Mouse (Mus musculus): ENCODE data around the gene Lst1.

Gene Lst1

GRCm38 (mm10) chr17:35185639-35186611 lies 2.3 kb downstream of the Lst1 start:
- in situ Hi-C loops (cut with MboI, MseI): no loop called here

- in situ Hi-C loops (cut with MboI, MseI): no loop called here
Measured at GRCm38 (mm10) chr17:35180093-35180492, 8.1 kb downstream of the Lst1 start.

DNA sequence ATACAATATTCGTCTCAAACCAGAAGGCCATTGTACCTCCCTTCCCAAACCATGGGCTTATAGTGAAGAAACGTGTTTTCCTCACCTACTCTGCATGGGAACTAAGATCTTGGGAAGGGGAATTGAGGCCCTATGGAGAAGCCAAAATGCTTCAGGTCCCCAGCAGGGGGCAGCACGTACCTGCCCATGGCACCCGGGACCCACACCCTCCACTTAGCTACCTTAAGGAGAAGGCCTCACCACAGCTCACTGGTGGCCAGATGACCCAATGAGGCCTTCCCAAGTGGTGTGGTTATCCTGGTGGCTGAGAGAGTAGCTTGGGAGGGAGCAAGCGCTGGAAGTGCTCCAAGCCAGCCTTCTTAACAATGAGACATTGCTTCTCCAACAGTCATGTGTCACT lies 9.7 kb downstream of the Lst1 start:
- in situ Hi-C loops (cut with MboI, MseI): no loop called here

DNA sequence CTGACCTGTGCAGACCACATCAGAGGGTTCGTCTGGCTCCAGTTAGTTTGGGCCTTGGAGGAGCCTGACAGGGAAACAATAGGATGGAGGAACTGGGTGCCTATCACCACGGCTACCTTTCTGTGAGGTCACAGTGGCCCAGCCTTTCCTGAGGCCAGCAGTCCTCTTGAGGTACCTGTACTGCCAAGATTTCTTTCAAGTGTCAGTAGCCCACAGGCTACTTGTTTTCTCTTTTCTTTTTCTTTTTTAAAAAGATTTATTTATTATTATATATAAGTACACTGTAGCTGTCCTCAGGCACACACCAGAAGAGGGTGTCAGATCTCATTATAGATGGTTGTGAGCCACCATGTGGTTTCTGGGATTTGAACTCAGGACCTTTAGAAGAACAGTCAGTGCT lies 12.3 kb downstream of the Lst1 start, which contains the start of gene Aif1:
Aif1 (minus strand) TSS at position 101 of the 400 bp plus-strand sequence.
- in situ Hi-C loops (cut with MboI, MseI): no loop called here

GRCm38 (mm10) chr17:35175382-35175781 lies 12.9 kb downstream of the Lst1 start:
- in situ Hi-C loops (cut with MboI, MseI): no loop called here

DNA sequence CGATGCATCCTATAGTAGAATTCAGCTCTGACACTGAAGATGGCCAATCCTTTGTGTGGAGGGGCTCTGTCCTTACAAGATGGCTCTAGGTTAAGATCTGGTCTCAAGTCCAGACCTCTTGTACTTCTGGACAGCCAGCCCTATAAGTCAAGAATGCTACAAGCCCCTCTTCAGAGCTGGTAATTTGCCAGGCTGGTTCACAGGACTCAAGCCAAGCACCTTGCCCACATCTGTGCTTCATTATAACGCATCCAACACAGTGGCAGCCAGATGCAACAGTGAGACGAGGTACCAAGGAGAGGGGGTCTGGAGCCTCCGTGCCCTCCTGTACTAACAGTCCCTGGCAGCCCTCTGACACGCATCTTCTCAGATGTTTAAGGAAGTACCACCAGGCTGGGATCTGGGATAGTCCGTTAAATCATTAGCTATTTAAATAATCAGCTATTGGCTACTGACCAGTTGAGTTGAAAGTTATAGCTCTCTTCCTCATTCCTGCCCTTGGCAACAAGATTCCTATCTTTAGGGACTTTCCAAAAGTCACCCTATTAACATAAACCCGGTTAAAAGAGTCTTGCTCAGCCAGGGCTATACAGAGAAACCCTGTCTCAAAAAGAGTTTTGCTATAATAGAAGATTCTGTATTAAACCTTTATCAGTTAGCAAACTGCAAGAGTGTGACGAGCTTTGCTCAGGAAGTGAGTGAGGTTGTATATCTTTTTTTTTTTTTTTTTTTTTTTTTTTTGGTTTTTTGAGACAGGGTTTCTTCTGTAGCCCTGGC lies 13.8 kb downstream of the Lst1 start:
- in situ Hi-C loops (cut with MboI, MseI): loop anchor here (5.0 kb wide), 1 partner anchor 58 kb away; the partner anchor contains the start of gene Atp6v1g2

GRCm38 (mm10) chr17:35173329-35173728 lies 14.9 kb downstream of the Lst1 start:
- in situ Hi-C loops (cut with MboI, MseI): loop anchor here (5.0 kb wide), 1 partner anchor 59 kb away; the partner anchor contains the start of gene Atp6v1g2

- in situ Hi-C loops (cut with MboI, MseI): loop anchor here (5.0 kb wide), 1 partner anchor 60 kb away; the partner anchor contains the start of gene Atp6v1g2
Measured at GRCm38 (mm10) chr17:35172445-35173234, 15.6 kb downstream of the Lst1 start.

DNA sequence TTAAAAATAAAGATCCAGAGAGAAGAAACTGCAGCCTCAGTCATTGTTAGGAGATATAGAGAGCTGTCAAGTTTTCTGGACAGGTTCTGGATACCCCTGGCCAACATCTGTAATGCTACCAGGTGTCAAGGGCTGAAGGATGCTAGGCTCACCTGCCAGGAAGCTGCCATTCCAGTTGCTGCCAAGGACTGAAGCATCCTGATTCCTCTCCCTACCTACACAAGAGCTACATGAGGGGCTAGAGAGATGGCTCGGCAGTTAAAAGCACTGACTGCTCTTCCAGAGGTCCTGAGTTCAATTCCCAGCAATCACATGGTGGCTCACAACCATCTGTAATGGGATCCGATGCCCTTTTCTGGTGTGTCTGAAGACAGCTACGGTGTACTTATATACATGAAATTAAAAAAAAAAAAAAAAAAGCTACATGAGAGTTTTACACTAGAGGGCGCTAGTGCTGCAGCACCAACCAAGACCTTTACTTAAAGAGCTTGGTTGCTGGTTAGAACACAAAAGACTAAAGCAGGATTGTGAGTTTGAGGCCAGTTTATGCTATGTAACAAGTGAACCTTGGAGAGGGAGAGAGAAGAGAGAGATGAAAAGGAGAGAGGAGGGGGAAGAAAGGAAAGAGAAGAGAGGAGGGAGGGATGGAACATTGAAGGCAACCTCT lies 19.6 kb downstream of the Lst1 start:
- in situ Hi-C loops (cut with MboI, MseI): no loop called here

DNA sequence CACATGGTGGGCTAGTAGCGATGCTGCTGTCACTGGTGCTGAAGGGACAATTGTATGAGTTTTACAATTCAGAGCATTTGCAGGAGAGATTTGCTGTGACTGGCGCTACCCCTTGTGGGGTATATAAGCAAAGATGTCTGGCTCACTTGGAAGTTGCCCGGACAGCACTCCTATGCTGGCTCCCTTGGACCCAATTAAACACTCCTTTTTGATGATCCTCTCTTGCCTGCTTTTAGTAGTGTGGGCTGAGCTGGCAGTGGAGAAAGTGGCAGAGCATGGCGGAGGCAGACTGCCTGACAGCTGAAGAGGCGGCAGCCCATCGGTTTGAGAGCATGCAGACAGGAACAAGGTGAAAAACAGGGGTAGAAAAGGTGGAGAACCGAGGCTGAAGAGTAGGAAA lies 20.4 kb downstream of the Lst1 start:
- in situ Hi-C loops (cut with MboI, MseI): no loop called here

DNA sequence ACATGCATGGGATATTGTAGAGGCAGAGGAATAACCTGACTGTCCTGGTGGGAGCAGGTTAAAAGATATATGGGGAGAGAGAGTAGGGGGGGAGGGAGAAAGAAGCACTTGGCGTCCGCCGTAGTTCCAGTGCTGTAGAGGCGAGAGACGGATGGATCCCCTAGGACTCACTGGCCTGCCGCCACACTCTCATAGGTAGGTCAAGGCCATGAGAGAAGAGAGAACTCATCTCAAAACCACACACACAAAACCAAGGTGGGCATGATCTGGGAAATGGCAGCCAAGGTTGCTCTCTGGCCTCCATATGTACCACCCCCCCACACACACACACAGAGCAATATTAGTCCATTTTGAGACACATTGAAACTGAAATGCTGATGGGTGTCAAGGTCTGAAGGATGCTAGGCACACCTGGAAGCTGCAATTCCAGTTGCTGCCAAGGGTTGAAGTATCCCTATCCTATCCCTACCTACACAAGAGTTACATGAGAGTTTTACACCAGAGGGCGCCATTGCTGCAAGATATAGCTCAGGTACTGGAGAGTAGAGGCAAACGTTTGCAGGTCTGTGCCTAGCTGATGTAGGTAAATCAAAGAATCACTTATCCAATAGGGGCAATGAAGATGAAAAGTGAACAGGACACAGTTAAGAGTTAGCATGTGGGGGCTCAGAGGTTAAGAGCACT lies 21.7 kb downstream of the Lst1 start:
- in situ Hi-C loops (cut with MboI, MseI): no loop called here

- in situ Hi-C loops (cut with MboI, MseI): no loop called here
Measured at GRCm38 (mm10) chr17:35165451-35166155, 22.6 kb downstream of the Lst1 start.

- in situ Hi-C loops (cut with MboI, MseI): no loop called here
Measured at GRCm38 (mm10) chr17:35164568-35165450, 23.4 kb downstream of the Lst1 start, which contains the start of gene Prrc2a. TSS of gene Prrc2a (minus strand) at chr17:35164897.

- in situ Hi-C loops (cut with MboI, MseI): no loop called here
Measured at GRCm38 (mm10) chr17:35164218-35164567, 24.0 kb downstream of the Lst1 start.

- in situ Hi-C loops (cut with MboI, MseI): no loop called here
Measured at GRCm38 (mm10) chr17:35163326-35164081, 24.7 kb downstream of the Lst1 start.

GRCm38 (mm10) chr17:35162730-35163129 lies 25.5 kb downstream of the Lst1 start:
- in situ Hi-C loops (cut with MboI, MseI): no loop called here

- in situ Hi-C loops (cut with MboI, MseI): no loop called here
Measured at GRCm38 (mm10) chr17:35162121-35162520, 26.1 kb downstream of the Lst1 start.

- in situ Hi-C loops (cut with MboI, MseI): no loop called here
Measured at GRCm38 (mm10) chr17:35161421-35161820, 26.8 kb downstream of the Lst1 start.

Data from T-helper 1 cell (primary cell).